Mouse (Mus musculus) heart, postnatal 4 days (tissue): Measurements from ENCODE around the gene Kif22. TPM values are rescaled to one million over a fixed set of nuclear protein-coding genes. Genes with fewer than 3 reads are reported as not detected.

Source experiments
- DNase-seq: peaks from one replicate; pipeline ENCODE4 v3.0.0; 2021
- total RNA-seq, 2 experiments: library from RNA; stranded (reverse); gene quantifications; 2 replicates each; pipeline ENCODE4 v1.2.3; 2021

Kif22 gene
- total RNA-seq, 2 experiments from 2014 or later: 43.2 to 48.6 TPM

DNA sequence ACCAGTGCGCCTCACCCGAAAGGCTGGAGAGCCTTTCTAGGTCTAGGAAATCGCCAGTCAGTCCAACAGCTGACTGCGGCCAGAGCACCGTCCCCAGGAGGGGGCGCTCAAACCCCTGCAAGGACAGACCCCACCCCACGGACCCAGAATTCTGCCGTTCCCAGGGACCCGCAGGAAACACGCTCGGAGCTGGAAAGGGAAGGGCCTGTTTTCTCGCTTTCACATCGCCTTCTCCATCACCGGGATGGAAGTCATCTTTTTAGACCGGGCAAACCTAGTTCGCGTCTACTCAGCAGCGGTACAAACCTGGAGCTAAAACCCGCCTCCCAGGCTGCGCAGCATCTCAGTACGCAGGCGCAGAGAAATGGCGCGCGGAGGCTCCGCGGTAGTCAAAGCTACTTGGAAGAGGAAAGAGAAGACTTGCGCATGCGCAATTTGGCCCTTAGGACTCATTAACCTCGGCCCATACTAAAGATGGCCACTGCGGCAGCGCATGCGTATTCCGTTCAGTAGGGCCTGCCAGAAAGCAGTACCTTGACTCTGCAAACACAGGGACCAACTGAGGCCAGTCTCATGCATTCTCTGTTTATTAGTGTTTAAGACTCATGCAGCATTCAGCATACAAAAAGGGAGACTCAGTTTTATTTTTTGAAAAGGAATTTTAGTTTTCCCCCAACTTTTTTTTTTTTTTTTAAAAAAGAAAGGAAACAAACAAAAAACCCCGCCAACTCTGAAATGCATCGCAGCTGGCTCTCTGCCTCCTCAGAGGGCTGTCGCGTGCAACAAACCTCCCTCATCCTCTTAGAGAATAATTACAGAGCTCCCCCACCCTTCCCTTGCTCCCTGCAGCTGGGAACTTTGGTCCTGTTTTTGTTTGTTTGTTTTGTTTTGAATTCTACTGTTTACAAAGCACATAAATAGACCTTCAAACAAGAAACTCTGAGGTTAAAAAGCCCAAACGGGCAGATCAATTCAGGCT, 25.0 kb downstream of the Kif22 start, which contains the start of gene Pagr1a:
TSS of gene Pagr1a (minus strand) at position 382 of the 979 bp plus-strand sequence.
- peak; percentile 98 for DNase-seq

DNA sequence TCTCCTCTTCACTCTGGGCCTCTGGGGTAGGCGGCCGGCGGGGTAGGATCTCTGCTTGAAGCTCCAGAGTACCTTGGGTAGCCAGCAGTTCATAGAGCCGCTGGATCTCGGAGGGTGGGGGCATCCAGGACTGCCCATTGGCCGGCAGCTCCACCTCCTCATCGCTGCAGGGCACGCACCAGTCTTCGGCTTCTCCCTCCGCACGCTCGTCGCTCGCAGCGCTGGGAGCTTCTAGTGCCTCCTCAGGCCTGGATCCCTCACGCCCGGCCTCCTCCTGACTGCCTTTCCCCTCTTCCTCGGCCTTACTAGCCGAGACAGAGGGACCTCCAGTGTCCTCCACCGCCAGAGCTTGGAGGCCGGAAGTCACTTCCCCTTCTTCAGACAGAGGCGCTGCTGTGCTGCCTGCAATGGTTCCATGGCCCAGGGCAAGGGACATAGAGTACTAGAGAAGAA, 25.8 kb downstream of the Kif22 start:
- DNase-seq: peak; percentile 64

DNA sequence TGATC, 26.0 kb downstream of the Kif22 start, which contains the start of gene Pagr1b:
TSS of gene Pagr1b (minus strand) at position 4 of the 5 bp plus-strand sequence.
- DNase-seq: no peak

DNA sequence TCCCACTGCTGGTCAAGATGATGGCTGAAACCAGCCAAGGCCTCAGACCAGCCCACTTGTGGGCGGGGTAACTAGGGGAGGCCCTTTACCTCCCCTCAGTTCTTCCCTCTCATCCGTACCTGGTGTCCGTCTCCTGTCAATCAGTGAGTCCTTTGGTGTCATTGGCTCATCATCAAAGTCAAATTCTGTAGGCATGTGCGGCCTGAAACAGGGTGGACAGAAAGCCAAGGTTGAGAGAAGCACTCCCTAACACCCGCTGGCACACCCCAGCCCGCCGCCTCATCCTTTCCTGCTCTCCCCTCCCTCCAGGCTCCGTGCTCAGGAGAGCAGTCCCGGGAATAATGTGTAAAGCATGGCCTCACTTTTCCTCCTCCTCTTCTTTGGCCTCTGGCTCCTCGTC, 26.2 kb downstream of the Kif22 start:
- DNase-seq: peak; percentile 43

DNA sequence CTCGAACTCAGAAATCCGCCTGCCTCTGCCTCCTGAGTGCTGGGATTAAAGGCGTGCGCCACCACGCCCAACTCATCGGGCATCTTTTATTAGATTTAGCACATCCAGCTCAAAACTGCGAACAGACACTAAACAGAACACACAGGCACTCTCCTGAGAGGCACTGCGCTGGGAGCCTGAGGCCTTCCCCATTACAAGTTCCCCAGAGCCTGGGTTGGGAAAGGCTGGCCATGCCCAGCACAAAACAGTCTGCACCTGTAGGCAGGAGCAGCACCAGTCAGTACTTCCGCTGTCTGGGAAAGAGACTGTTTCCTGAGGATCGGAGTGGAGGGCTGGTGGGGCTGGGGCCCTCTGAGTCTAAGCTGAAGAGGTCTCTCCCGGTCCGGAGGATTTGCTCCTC, 27.3 kb downstream of the Kif22 start:
- no peak for DNase-seq

DNA sequence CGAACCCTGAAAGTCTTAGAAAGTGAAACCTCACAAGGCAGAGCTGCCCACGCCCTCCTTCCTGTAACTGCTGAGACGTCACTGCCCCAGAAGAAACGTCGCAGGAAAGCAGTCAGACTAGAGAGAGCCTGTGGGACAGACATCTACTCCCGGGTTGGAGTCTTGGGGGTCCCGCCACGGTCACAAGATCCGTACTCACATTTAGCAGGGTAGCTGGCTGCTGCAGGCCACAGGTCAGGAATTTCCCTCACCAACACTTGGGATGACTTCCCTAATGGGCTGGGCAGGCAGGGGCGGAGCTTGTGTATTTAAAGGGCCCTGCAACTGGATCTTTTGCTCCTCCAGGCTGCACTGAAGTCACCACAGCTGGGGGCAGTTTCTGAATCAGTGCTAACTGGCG, 28.0 kb downstream of the Kif22 start, which contains the start of gene Mvp:
TSS of gene Mvp (minus strand) at position 302 of the 400 bp plus-strand sequence.
- DNase-seq: peak; percentile 72

DNA sequence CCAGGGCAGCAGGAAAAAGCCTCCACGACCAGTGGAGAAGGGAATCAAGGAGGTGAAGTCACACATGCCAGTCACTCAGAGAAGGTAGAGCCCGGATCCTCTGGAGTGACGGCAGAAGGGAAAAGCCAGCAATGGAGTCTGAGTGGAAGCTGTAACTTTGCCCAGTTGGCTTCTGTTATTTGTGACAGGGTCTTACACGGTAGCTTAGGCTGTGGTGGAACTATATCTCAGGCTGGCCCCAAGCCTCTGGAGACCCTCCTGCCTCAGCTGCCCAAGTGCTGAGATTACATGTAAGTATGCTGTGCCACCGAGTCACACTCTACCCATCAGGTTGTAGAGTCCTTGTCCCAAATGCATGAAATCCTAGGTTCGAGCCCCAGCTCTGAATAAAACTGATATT, 28.9 kb downstream of the Kif22 start:
- DNase-seq: no peak

DNA sequence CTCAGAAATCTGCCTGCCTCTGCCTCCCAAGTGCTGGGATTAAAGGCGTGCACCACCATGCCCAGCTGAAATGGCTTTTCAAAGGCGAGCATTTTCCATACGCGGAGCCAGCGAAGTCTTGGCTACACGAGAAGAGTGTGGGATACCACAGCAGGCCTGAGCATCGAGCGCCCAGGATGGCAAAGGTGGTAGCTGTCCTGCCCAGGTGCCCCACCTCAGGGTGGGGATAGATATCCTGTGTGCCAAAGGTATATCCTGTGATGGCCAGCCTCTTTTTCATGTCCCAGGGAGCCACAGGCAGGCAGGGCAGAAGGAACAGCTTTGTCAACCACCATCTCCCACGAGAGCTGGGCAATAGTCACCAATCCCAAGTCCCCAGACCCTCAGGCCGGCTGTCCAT, 29.4 kb downstream of the Kif22 start:
- no peak for DNase-seq

DNA sequence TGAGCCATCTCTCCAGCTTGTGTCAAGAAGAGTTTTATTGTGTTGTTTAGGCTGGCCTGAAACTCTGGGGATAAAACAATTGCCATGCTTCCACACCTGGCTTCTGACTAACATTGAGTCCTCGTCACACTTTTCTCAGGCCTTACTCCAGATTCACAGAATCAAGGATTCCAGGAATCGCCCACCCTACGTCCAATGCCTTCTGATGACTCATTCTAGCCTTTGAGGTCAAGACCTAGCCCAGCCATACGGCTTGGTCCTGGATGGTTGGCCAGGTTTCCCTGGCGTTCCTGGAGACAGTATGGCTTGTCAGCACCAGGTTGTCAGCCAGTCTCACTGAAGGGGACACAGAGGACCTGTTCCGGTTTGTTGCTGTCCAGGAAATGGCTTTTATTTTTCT, 29.9 kb downstream of the Kif22 start:
- DNase-seq: no peak

DNA sequence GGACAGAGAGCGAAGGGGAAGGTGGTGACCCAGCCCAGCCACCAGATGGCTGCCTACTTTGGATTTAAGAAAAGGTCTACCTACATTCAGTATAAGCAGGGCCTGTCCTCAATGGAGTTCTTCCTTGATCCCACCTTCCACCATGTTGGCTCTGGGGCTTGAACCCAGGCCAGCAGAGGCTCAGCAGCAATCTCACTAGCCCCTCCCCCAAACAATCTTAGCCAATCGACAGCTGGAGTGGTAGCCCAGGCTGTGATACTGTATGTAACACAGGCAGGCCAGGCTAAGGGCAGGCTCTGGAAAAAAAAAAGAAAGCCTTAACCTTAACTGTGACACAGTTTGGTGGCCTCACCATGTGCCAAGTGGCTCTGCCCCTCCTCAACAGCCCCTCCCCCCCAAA, 30.6 kb downstream of the Kif22 start:
- no peak for DNase-seq

DNA sequence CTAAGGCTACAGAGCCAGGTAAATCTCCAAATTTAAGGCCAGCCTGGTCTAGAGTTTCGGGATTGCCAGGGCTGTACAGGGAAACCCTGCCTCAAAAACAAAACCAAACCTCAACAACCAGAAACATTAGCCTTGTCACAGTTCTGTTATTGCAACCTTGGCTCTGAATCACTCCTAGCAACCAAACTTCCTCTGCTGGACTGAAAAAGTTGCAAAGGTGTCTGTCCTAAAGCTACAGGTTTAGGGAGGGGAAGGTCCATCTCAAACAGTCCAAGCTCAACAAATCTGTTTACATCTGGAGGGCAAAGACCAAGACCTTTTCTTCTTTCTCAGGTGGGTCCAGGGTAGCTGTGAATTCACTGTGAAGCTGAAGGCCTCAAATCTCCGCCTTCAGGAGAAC, 31.2 kb downstream of the Kif22 start:
- DNase-seq: no peak

DNA sequence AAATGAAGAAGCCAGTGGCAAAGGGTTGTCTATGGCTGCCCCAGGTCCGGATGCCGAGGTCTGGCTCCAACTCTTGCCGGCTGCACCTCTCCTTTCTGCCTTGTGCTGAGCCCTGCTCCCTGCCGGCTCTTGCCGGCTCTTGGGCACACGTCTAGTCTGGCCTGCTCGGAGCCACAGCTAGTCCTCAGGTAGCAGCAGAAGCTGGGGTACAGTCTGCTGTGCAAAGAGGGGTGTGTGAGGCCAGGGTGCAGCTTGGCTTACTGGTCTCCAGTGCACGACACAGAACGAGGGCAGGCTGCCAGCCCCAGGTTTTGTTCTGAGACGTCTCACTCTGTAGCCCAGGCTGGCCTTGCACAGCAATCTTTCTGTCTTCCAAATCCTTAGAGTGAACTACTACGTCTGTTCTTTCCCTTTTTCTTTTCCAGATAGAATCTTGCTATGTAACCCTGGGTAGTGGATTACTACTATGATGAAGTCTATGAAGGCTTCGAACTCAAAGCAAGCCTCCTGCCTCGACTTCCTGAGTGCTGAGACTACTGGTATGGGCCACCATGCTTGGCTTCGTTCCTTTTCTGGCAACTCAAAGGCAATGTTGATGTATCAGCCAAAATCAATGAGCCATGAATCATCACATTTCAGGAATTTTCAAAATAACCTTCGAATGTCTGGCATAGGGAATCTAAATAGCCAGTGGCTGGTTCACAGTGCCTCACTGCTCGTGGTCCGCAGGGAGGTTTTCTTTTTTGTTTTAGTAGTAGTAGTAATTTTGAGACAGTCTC, 32.8 kb downstream of the Kif22 start:
- DNase-seq: no peak

DNA sequence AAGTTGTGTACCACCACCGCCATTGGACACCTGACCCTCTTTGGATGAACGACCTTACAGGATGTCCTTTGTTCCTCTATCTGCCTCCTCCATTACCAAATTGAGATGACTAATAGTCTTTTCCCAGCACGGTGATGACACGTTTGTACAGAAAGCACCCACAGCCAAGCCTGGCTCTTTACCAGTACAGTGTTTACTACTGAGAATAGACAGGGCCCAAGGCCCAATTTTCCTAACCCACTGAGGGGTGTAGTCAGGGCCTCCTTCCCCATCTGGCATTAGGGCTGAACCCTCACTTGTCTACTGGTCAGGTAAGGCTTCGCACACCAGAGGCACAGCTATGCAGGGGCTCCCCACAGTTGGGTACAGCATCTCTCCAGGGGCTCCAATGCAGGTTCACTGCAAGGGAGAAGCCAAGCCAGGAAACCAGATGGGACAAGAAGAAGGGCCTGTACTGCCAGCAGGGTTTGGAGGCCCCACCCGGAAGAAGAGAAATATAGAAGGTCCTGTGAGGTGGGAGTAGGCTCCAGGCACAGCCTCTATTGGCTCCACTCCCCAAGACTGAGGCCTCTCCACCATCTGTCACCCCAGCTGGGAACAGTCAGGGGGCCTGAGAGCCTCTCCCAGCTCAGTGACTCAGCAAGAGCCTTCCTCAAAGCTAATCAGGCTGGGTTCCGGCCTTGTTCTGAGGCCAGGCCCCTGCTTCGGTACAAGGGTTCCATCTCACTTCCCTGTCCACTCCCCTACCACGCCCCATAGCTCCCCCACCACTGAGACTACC, 33.8 kb downstream of the Kif22 start:
- peak; percentile 77 for DNase-seq

DNA sequence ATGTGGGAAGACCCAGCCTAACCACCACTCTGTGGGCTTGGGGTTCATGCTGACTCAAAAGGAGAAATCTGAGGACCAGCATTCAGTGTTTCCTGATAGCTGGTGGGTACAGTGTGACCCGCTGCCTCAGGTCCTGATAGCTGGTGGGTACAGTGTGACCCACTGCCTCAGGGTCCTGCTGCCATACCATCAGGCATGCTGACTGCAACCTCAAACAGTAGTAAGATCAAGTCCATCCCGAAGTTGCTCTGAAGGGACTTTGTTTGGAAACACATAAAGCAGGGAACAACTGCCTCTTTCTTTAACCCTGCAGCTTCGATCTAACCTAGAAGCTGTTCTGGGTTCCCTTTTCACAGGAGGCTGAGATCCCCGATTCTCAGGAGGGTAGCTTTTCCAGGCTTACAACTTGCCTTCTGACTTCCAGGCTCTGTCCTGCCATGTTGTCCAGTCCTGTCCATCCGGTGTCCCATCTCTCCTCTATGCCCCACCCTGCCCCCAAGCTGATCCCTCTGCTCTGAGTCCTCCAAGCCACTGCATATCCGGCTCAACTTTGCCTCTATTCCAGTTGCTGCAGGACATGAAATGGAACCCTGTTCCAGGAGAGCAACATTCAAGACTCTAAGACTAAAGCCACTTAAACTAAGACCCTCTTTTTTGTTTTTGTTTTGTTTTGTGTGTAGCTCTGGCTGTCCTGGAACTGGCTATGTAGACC, 34.8 kb downstream of the Kif22 start:
- DNase-seq: no peak

DNA sequence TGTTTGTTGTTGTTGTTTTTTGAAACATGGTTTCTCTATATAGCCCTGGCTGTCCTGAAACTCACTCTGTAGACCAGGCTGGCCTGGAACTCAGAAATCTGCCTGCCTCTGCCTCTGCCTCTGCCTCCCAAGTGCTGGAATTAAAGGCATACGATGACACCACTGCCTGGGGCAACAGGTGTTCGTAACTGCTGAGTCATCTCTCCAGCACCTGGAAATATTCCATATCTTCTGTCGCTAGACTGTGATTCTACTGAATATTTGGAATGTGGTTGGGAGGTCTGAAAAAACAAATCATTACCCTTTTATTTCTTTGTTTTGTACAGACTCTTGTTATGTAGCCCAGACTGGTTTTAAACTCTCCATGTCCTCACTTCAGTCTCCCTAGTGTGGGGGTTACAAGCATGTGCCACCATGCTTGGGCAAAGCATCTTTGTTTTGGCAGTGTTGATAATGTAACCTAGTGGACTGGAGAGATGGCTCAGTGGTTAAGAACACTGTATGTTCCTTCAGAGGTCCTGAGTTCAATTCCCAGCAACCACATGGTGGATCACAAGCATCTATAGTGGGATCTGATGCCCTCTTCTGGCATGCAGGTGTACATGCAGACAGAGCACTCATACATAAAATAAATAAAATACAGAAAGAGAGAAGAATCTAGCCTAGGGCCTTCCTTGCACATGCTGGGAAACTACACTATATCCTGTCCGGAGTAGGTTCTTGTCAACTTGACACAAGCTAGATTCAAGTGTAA, 38.0 kb downstream of the Kif22 start:
- DNase-seq: no peak

DNA sequence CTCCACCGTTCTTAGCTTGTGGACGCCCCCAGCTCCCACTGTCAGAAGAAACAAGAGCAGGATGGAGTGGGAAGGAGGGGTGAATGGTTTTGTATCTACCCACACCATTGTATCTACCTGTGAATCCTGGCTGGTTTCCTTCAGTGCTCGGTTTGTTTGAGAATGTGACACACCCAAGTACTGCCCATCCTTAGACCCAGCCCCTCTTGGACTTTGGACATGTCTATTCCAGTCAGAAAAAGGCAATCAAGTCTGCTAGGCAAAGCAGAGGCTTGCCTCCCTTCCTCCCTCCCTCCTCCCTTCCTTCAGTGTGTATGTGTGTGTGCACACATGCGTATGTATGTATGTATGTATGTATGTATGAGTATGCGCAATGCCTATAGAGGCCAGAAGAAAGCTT, 38.7 kb downstream of the Kif22 start:
- no peak for DNase-seq

DNA sequence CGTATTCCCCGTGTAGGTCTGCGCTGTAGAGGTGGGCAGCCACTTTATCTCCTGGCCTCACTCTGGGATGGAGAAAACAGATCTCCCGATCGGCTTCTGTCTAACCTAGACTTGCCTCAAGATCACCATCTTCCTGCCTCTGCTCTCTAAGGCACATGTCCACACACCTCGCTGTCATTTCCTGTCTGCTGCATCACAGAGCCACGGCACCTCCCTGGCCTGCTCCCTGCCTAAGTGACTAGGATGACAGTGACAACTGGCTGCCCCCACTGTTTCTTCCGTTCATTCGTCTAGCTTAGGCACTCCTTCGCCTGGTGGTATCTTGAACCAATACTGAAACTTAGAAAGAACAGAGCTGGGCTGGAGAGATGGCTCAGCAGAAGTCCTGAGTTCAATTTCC, 42.7 kb downstream of the Kif22 start:
- no peak for DNase-seq

DNA sequence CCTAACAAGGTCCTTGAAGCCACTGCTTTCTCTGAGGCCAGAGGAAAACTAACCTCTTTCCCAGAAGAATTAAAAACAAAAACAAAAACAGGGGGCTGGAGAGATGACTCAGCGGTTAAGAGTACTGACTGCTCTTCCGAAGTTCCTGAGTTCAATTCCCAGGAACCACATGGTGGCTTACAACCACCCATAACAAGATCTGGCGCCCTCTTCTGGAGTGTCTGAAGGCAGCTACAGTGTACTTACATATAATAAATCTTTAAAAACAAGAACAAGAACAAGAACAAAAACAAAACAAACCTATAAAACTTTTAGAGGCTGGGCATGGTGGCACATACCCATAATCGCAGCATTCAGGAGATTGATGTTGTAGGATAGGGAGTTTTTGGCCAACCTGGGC, 45.8 kb downstream of the Kif22 start:
- DNase-seq: no peak

DNA sequence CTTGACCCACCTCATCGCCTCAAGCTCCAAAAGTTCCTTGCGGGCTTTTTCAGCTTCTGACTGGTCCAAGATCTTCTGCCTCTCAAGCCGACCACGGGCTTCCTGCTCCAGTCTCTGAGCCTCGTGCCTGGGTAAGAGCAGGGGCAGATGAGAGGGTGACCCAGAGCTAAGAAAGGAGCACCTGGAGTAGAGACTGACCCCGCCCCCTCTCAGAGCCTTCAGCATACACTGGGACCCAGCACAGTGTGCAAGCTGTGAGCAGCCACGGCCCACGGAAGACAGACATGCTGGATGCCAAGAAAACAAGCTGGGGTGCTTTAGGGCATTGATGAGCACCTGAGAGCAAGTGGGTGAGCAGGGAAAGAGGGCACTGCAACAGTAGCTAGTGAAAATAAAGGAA, 53.5 kb downstream of the Kif22 start:
- no peak for DNase-seq

DNA sequence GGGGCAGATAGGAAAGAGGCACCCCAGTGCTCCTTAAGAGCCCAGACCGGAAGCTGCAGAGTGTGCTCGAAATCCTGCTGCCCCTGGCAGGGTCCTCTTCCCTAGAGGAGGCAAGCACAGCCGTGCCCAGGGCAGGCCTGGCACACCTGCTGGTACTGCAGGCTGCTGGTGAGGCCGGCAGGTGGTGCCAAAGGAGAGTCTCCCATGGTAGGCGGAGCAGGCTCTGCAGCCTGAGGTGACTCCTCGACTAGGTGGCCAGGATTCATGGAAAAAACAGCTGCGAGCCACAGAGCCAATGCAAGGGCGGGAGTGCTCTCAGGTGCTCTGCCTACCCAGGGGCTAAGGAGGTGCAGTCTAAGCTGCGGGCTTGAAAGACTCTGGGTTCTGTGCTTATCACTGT, 56.0 kb downstream of the Kif22 start:
- DNase-seq: peak; percentile 64

DNA sequence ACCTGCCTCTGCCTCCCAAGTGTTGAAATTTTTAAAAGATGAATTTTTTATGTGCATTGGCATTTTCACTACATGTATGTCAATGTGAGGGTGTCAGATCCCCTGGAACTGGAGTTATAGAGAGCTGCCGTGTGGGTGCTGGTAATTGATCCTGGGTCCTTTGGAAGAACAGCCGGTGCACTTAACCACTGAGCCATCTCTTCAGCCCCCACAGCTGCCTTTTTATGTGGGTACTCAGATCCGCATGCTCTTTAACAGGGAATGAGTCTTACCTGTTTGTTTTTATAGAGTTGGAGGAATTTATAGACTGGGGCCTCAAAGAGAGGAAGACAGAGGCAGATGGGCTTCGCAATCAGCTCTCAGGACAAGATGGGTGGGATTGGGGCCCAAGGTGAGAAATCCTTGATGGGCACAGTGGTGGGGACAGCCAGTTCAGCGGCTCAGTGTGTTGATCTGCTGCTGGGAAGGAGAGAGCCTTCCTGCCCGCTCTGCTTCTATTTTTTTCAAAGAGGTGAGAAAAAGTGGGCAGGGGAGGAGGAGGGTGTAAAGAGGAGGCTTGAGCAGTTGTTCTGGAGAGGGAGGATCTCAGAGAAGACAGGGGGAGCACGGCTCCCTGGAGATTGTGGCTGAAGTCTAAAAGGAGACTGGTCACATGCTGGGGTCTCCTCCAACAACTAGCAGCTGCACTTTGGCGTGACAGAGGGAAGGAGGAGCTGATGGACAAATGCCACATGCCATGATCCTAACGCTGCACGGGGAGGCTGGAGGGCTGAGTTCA, 57.4 kb downstream of the Kif22 start:
- DNase-seq: no peak
